Mouse (Mus musculus) R1 (cell line): Measurements from ENCODE around the gene Ddi2.

ENCODE experiments used
- DNase-seq: peaks from one replicate; pipeline ENCODE4 v3.0.0-alpha.2; 2018; ENCODE audit warnings: low read depth, low spot score

The Ddi2 gene

GRCm38 (mm10) chr4:141722731-141723672 lies at the start of gene Ddi2:
Ddi2 (minus strand) TSS chr4:141723419.
- DNase-seq, result peak; percentile 86

- DNase-seq, result peak; percentile 44
Observed at GRCm38 (mm10) chr4:141773019-141773418, 49.8 kb upstream of the Ddi2 start.

GRCm38 (mm10) chr4:141771823-141772222 lies 48.6 kb upstream of the Ddi2 start:
- no peak for DNase-seq

- DNase-seq, result no peak
Observed at GRCm38 (mm10) chr4:141769501-141770160, 46.4 kb upstream of the Ddi2 start.

GRCm38 (mm10) chr4:141767353-141768036 lies 44.3 kb upstream of the Ddi2 start:
- DNase-seq, result no peak

- DNase-seq, result no peak
Observed at GRCm38 (mm10) chr4:141766668-141767352, 43.6 kb upstream of the Ddi2 start.

- DNase-seq, result no peak
Observed at GRCm38 (mm10) chr4:141766316-141766667, 43.1 kb upstream of the Ddi2 start.

GRCm38 (mm10) chr4:141765008-141765407 lies 41.8 kb upstream of the Ddi2 start:
- no peak for DNase-seq

- DNase-seq, result no peak
Observed at GRCm38 (mm10) chr4:141763476-141763875, 40.3 kb upstream of the Ddi2 start.

GRCm38 (mm10) chr4:141762102-141762598 lies 38.9 kb upstream of the Ddi2 start:
- DNase-seq, result no peak

GRCm38 (mm10) chr4:141760942-141761341 lies 37.7 kb upstream of the Ddi2 start:
- DNase-seq, result no peak

GRCm38 (mm10) chr4:141758874-141759542 lies 35.8 kb upstream of the Ddi2 start:
- no peak for DNase-seq

- DNase-seq, result no peak
Observed at GRCm38 (mm10) chr4:141757124-141757523, 33.9 kb upstream of the Ddi2 start.

GRCm38 (mm10) chr4:141755375-141755930 lies 32.2 kb upstream of the Ddi2 start:
- DNase-seq, result no peak

- DNase-seq, result peak; percentile 76
Observed at GRCm38 (mm10) chr4:141752076-141752421, 28.8 kb upstream of the Ddi2 start.

GRCm38 (mm10) chr4:141751419-141752075 lies 28.3 kb upstream of the Ddi2 start:
- peak; percentile 84 for DNase-seq

- DNase-seq, result peak; percentile 37
Observed at GRCm38 (mm10) chr4:141750826-141751225, 27.6 kb upstream of the Ddi2 start.

GRCm38 (mm10) chr4:141749557-141749956 lies 26.3 kb upstream of the Ddi2 start:
- peak; percentile 41 for DNase-seq

- DNase-seq, result no peak
Observed at GRCm38 (mm10) chr4:141746578-141747346, 23.5 kb upstream of the Ddi2 start, which contains the start of gene Agmat. Agmat (plus strand) TSS chr4:141746672.
